Mouse (Mus musculus) ES-E14 (cell line): Measurements from ENCODE around the gene Ctnnd2. TPM values are rescaled to one million over a fixed set of nuclear protein-coding genes. Genes with fewer than 3 reads are reported as not detected.

ENCODE experiments used
- DNase-seq: peaks from one replicate; pipeline ENCODE4 v3.0.0-alpha.2; 2013; ENCODE audit warnings: low read depth, low spot score
- H3K27ac ChIP-seq: 2 replicates; pipeline ENCODE4 v1.5.1; 2012; ENCODE audit warnings: low read depth, mild to moderate bottlenecking, low read length, moderate library complexity, mixed read lengths; ENCODE audit not compliant: poor library complexity, insufficient read depth, severe bottlenecking
- H3K36me3 ChIP-seq: 2 replicates; pipeline ENCODE4 v1.6.1; 2012; ENCODE audit warnings: mild to moderate bottlenecking, low read length, moderate library complexity, mixed read lengths; ENCODE audit not compliant: control insufficient read depth, poor library complexity, insufficient read depth, severe bottlenecking
- H3K4me1 ChIP-seq, 2 experiments: fragments of 150-350 bp in 1 of 2; sonication (generic) in 1 of 2; 2 replicates each; pipeline ENCODE4 v1.6.1; 2012; ENCODE audit warnings: low read length in 2 of 2, mild to moderate bottlenecking in 1 of 2, mixed read lengths in 1 of 2; ENCODE audit not compliant: control insufficient read depth in 2 of 2, insufficient read depth in 2 of 2, poor library complexity in 1 of 2
- H3K4me3 ChIP-seq, 2 experiments: fragments of 150-350 bp in 1 of 2; sonication (generic) in 1 of 2; 2 replicates each; pipeline ENCODE4 v1.5.1; 2012; ENCODE audit warnings: low read length in 2 of 2, low read depth in 1 of 2, mild to moderate bottlenecking in 1 of 2, mixed read lengths in 1 of 2; ENCODE audit not compliant: insufficient read depth in 1 of 2, poor library complexity in 1 of 2, severe bottlenecking in 1 of 2
- H3K9ac ChIP-seq: 2 replicates; pipeline ENCODE4 v1.6.1; 2012; ENCODE audit warnings: low read depth, mild to moderate bottlenecking, low read length, mixed read lengths; ENCODE audit not compliant: poor library complexity, insufficient read depth, severe bottlenecking
- H3K9me3 ChIP-seq: fragments of 150-350 bp; sonication (generic); 2 replicates; pipeline ENCODE4 v1.6.1; 2012; ENCODE audit warnings: low read depth, mild to moderate bottlenecking, low read length; ENCODE audit not compliant: control insufficient read depth, insufficient read depth
- CHD2 ChIP-seq: IDR thresholded peaks from 2 replicates; pipeline ENCODE4 v1.6.1; 2014; ENCODE audit warnings: mild to moderate bottlenecking, low read depth, low read length, inconsistent platforms
- HCFC1 ChIP-seq: IDR thresholded peaks from 2 replicates; pipeline ENCODE4 v1.6.1; 2012; ENCODE audit warnings: low read length, inconsistent platforms, borderline replicate concordance; ENCODE audit not compliant: insufficient read depth
- MAFK ChIP-seq: IDR thresholded peaks from 2 replicates; pipeline ENCODE4 v1.6.1; 2014; ENCODE audit warnings: mild to moderate bottlenecking, low read depth, low read length, inconsistent platforms; ENCODE audit not compliant: insufficient read depth
- ZC3H11A ChIP-seq: IDR thresholded peaks from 2 replicates; pipeline ENCODE4 v1.6.1; 2012; ENCODE audit warnings: low read depth, mild to moderate bottlenecking, inconsistent platforms, low read length, borderline replicate concordance
- ZNF384 ChIP-seq: IDR thresholded peaks from 2 replicates; pipeline ENCODE4 v1.6.1; 2012; ENCODE audit warnings: low read depth, low read length, inconsistent platforms
- in situ Hi-C, 2 experiments: fragments of 600-800 bp; cut with MboI; formaldehyde crosslinking; loops; one replicate each; pipeline ENCODE4 v1.15.1; 2025; ENCODE audit warnings: low sequenced_read_pairs in 2 of 2, inconsistent platforms in 1 of 2; ENCODE audit not compliant: unreplicated experiment in 2 of 2
- total RNA-seq: library from RNA; depleted of rRNA; stranded (reverse); fragments of 300-350 nt; gene quantifications from 2 replicates; pipeline ENCODE4 v1.2.3, GENCODE M21; 2012

Gene Ctnnd2
- total RNA-seq, 1 experiment: 3.6 TPM

DNA sequence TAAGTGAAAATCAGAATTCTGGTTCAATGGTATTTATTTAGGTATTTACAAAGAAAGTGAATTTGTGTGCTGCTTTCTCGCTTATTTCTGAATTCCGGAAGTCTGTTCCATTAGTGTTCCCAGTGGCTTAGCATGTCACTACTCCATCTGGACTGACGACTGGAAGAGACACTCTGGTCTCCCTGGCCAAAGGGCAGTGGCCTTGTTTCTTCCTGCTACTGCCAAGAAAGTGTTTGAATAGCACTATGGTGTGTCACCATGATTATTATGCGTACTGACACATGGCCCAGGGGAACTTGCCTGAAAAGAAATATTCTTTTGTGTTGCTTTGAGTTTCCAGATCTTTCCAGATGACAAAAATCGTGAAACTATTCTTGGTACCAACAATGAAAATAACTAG is 266.7 kb downstream of the Ctnnd2 start:
- no peak for DNase-seq
- Histone ChIP-seq H3K27ac (no peak overlapping the region), H3K4me1 (no peaks in the 10 kb centered on the region), H3K36me3 (no peaks in the 10 kb centered on the region), H3K4me3 (no peak overlapping the region), H3K9me3 (no peaks in the 10 kb centered on the region), H3K9ac (no peak overlapping the region)
- in situ Hi-C loops: no loop called here
- TF ChIP-seq HCFC1 (no peak), ZNF384 (no peak), ZC3H11A (no peak), MAFK (no peak), CHD2 (no peak)

DNA sequence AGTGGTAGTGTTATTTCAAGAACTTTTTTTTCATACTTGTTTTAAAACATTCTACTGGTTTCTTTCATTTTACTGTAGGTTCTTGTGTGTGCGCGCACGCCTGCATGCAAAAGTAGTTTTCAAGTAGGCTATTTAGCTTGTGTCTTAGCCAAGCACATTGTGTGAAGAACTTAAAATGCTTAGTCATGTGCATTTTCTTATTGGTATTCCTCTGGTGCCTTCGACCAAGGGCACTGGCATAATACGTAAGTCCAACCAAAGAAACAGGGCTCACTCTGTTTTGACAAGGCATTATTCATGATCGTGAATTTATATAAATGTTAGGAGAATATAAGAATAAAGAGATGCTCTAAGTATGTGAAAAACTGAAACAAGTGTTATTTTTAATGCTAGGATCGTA is 278.4 kb downstream of the Ctnnd2 start:
- H3K9me3 ChIP-seq: no peaks in the 10 kb centered on the region
- no peak overlapping the region for H3K9ac ChIP-seq
- no peak overlapping the region for H3K27ac ChIP-seq
- no peak for TF ChIP-seq HCFC1
- no peak for TF ChIP-seq CHD2
- no peak for TF ChIP-seq ZC3H11A
- TF ChIP-seq ZNF384: no peak
- TF ChIP-seq MAFK: no peak
- no peak for DNase-seq
- no peak overlapping the region for H3K4me3 ChIP-seq
- no peaks in the 10 kb centered on the region for H3K4me1 ChIP-seq
- in situ Hi-C loops: no loop called here
- H3K36me3 ChIP-seq: no peaks in the 10 kb centered on the region

DNA sequence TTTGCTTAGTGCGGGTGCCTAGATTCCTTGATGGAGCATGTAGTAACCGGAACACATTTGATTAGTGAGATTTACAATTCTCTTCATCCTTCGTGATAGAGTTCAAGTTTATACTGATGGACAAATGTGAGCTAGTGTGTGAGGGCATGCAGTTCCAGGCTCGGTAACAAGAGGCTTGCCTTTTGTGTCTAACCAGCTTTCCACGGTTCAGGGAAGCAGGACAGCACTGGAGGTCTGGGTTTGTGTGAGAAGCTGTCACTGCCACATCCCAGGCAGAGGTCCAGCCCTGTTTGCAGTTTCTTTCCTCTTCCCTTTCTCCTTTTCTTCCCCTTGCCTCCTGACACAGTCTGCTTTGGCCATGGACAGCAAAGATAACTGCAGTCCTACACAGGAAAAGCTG is 279.5 kb downstream of the Ctnnd2 start:
- H3K4me1 ChIP-seq: no peaks in the 10 kb centered on the region
- in situ Hi-C loops: no loop called here
- H3K27ac ChIP-seq: no peak overlapping the region
- H3K4me3 ChIP-seq: no peak overlapping the region
- no peak for TF ChIP-seq MAFK
- no peak for TF ChIP-seq CHD2
- TF ChIP-seq HCFC1: no peak
- TF ChIP-seq ZC3H11A: no peak
- no peak for TF ChIP-seq ZNF384
- H3K36me3 ChIP-seq: no peaks in the 10 kb centered on the region
- no peak for DNase-seq
- no peaks in the 10 kb centered on the region for H3K9me3 ChIP-seq
- H3K9ac ChIP-seq: no peak overlapping the region

DNA sequence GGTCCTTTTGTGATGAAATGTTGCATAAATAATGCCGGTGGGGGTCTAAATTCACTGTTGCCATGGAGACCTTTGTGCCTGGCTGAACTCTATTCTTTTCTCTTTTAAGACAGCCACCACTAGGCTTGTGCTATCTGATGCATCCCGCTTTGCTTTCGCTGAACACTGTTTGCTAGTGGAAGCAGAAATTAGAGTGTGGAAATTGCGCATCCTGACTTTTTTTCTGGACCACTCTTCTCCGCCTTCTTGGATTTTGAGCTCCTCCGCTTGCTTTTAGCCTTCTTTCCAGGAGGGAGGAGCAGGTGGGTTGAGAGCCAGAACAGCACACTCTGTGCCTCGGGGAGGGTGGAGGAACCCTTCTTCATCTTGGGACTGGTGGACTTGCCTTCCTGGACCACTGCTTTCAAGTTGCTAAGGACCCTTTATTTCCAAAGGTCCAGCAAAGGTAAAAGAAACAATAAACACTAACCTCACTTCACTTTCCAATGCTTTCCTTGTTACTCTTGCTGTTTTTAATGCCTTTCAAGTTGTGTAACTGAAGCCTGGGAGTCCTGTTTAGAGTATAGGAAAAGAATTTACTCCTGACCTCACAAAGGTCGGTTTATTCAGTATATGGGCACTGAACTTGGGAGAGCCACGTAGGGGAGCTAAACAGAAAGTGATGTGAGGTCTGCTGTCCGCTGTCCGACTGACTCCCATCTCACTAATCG is 285.3 kb downstream of the Ctnnd2 start:
- TF ChIP-seq ZC3H11A (no peak), MAFK (no peak), ZNF384 (no peak), HCFC1 (no peak), CHD2 (no peak)
- Histone ChIP-seq H3K9ac (no peak overlapping the region), H3K27ac (no peak overlapping the region), H3K4me3 (no peak overlapping the region), H3K4me1 (peaks cover 0 to 2% of the 10 kb centered on the region in 2 experiments; a peak in 1 of 4 replicates), H3K9me3 (no peaks in the 10 kb centered on the region), H3K36me3 (no peaks in the 10 kb centered on the region)
- DNase-seq: no peak
- in situ Hi-C loops: no loop called here

DNA sequence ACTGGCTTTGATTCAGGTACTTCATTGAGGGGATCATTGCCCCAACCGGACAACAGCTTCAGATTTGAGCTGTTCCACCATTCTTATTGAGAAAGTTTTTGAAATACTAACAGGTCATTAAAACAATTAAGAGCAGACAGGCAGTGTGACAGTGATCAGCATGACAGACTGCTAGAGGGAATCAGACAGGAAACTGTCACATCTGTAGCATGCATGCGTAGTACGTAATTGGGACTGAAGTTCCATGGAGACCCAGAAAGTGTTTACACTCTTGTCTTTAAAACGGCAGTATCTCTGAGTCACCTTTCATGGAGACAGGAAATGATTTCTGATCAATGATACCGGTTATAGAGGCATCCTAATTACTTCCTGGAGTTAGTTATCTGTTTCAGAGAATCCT is 286.3 kb downstream of the Ctnnd2 start:
- Histone ChIP-seq H3K27ac (no peak overlapping the region), H3K9ac (no peak overlapping the region), H3K4me1 (peaks cover 0 to 2% of the 10 kb centered on the region in 2 experiments; a peak in 1 of 4 replicates), H3K9me3 (no peaks in the 10 kb centered on the region), H3K36me3 (no peaks in the 10 kb centered on the region), H3K4me3 (no peak overlapping the region)
- DNase-seq: no peak
- TF ChIP-seq MAFK (no peak), ZNF384 (no peak)
- in situ Hi-C loops: no loop called here
